Mouse (Mus musculus) embryonic facial prominence, embryonic 13.5 days (tissue): Measurements from ENCODE around the gene 1500011B03Rik. TPM values are rescaled to one million over a fixed set of nuclear protein-coding genes. Genes with fewer than 3 reads are reported as not detected.
A peak's percentile ranks its signal among the peaks of the same experiment; 100 is the strongest.
"Not testable (repeated sequence)": the region's sequence is repeated elsewhere in the genome, so short reads cannot be mapped to it uniquely, and the experiment has no call there.

Experiments
- ATAC-seq: fragments of 200-750 bp; cut with Nextera tagmentation; 2 replicates; pipeline ENCODE4 v1.8.0; 2017; ENCODE audit warnings: low read depth; ENCODE audit not compliant: insufficient number of reproducible peaks, insufficient read depth, low FRiP score, low TSS enrichment
- H3K27ac ChIP-seq: fragments of 300-500 bp; sonication (generic); 2 replicates; pipeline ENCODE4 v1.5.1; 2015; ENCODE audit warnings: moderate library complexity, mild to moderate bottlenecking, inconsistent platforms
- H3K27me3 ChIP-seq: fragments of 300-500 bp; sonication (generic); 2 replicates; pipeline ENCODE4 v1.6.1; 2015; ENCODE audit warnings: mild to moderate bottlenecking, inconsistent platforms
- H3K36me3 ChIP-seq: fragments of 300-500 bp; sonication (generic); 2 replicates; pipeline ENCODE4 v1.6.1; 2015; ENCODE audit warnings: mild to moderate bottlenecking, inconsistent platforms
- H3K4me1 ChIP-seq: fragments of 300-500 bp; sonication (generic); 2 replicates; pipeline ENCODE4 v1.6.1; 2015; ENCODE audit warnings: inconsistent platforms
- H3K4me2 ChIP-seq: fragments of 300-500 bp; sonication (generic); 2 replicates; pipeline ENCODE4 v1.6.1; 2015; ENCODE audit warnings: moderate library complexity, mild to moderate bottlenecking, inconsistent platforms
- H3K4me3 ChIP-seq: fragments of 300-500 bp; sonication (generic); 2 replicates; pipeline ENCODE4 v1.5.1; 2015; ENCODE audit warnings: mild to moderate bottlenecking, inconsistent platforms
- H3K9ac ChIP-seq: fragments of 300-500 bp; sonication (generic); 2 replicates; pipeline ENCODE4 v1.6.1; 2015; ENCODE audit warnings: mild to moderate bottlenecking, inconsistent platforms
- H3K9me3 ChIP-seq: fragments of 300-500 bp; sonication (generic); 2 replicates; pipeline ENCODE4 v1.6.1; 2016; ENCODE audit warnings: inconsistent platforms
- WGBS: fragments of 180-500 bp; shearing (Covaris S2); methylation state at CpG from one replicate; pipeline ENCODE4 v1.1.7; 2015; ENCODE audit warnings: mixed read lengths; 5-methylcytosine and 5-hydroxymethylcytosine counted together
- polyA plus RNA-seq: library from polyadenylated mRNA; unstranded; fragments of >200 nt; fragmentation: Nextera tagmentation; extraction: Ambion mirVana; gene quantifications from 2 replicates; pipeline ENCODE4 v1.2.1, GENCODE M21; 2015

Gene 1500011B03Rik
- polyA plus RNA-seq, 1 experiment from 2014 or later: 103 TPM

- WGBS: 57% methylated on average over 5 of the region's 5 CpGs
- ATAC-seq, H3K36me3 ChIP-seq, H3K9me3 ChIP-seq, H3K9ac ChIP-seq, H3K4me3 ChIP-seq, H3K27ac ChIP-seq, H3K27me3 ChIP-seq, H3K4me2 ChIP-seq: not testable (repeated sequence)
- peaks cover 22% of the 10 kb centered on the region for H3K4me1 ChIP-seq
These were observed 17.2 kb upstream of the 1500011B03Rik start for GRCm38 (mm10) chr5:114840481-114840880.

- 58% methylated on average over 12 of the region's 12 CpGs for WGBS
- Histone ChIP-seq H3K36me3 (no peaks in the 10 kb centered on the region), H3K27ac (no peak overlapping the region), H3K4me1 (peaks cover 4% of the 10 kb centered on the region), H3K9me3 (no peaks in the 10 kb centered on the region), H3K4me3 (no peak overlapping the region), H3K27me3 (no peaks in the 10 kb centered on the region), H3K4me2 (no peak overlapping the region), H3K9ac (no peak overlapping the region)
- no peak for ATAC-seq
These were observed 13.6 kb upstream of the 1500011B03Rik start for GRCm38 (mm10) chr5:114836886-114837285.

- 66% methylated on average over 3 of the region's 3 CpGs for WGBS
- no peaks in the 10 kb centered on the region for H3K9me3 ChIP-seq
- no peak overlapping the region for H3K9ac ChIP-seq
- no peak for ATAC-seq
- H3K4me1 ChIP-seq: 0 out of 2 replicates have a peak, but pooled peaks cover 8% of the 10 kb centered on the region
- H3K4me2 ChIP-seq: no peak overlapping the region
- no peak overlapping the region for H3K4me3 ChIP-seq
- no peaks in the 10 kb centered on the region for H3K27me3 ChIP-seq
- H3K36me3 ChIP-seq: no peaks in the 10 kb centered on the region
- no peak overlapping the region for H3K27ac ChIP-seq
These were observed 6.5 kb upstream of the 1500011B03Rik start for GRCm38 (mm10) chr5:114829740-114830139.

- H3K9ac ChIP-seq: no peak overlapping the region
- ATAC-seq: no peak
- H3K4me3 ChIP-seq: no peak overlapping the region
- H3K27ac ChIP-seq: no peak overlapping the region
- WGBS: 88% methylated on average over 12 of the region's 12 CpGs
- H3K4me1 ChIP-seq: 0 out of 2 replicates have a peak, but pooled peaks cover 8% of the 10 kb centered on the region
- H3K36me3 ChIP-seq: no peaks in the 10 kb centered on the region
- no peak overlapping the region for H3K4me2 ChIP-seq
- H3K9me3 ChIP-seq: no peaks in the 10 kb centered on the region
- H3K27me3 ChIP-seq: no peaks in the 10 kb centered on the region
These were observed 4.2 kb upstream of the 1500011B03Rik start for GRCm38 (mm10) chr5:114827427-114827826.

- 0 out of 2 replicates have a peak, but pooled peaks cover 8% of the 10 kb centered on the region for H3K4me1 ChIP-seq
- peaks cover 10% of the 10 kb centered on the region for H3K36me3 ChIP-seq
- H3K4me2 ChIP-seq: peak overlapping the region; percentile 70
- H3K4me3 ChIP-seq: peak overlapping the region; percentile 45
- peak; percentile 73 for ATAC-seq
- H3K27ac ChIP-seq: 0 out of 2 replicates have a peak overlapping the region, but pooled peaks have one; percentile 44
- 0 out of 2 replicates have a peak, but pooled peaks cover 5% of the 10 kb centered on the region for H3K9me3 ChIP-seq
- 11% methylated on average over 27 of the region's 27 CpGs for WGBS
- no peaks in the 10 kb centered on the region for H3K27me3 ChIP-seq
- H3K9ac ChIP-seq: peak overlapping the region; percentile 67
These were observed 2.9 kb upstream of the 1500011B03Rik start for GRCm38 (mm10) chr5:114825978-114826691.

GRCm38 (mm10) chr5:114824197-114824596, 929 bp upstream of the 1500011B03Rik start:
- 18% methylated on average over 9 of the region's 9 CpGs for WGBS
- Histone ChIP-seq H3K4me3 (peak overlapping the region; percentile 13; the same call in 1 of the 2 replicates), H3K27me3 (no peaks in the 10 kb centered on the region)

GRCm38 (mm10) chr5:114818124-114818523, 5.1 kb downstream of the 1500011B03Rik start:
- Histone ChIP-seq H3K27ac (no peak overlapping the region), H3K36me3 (peaks cover 31% of the 10 kb centered on the region), H3K4me1 (no peaks in the 10 kb centered on the region), H3K4me2 (no peak overlapping the region), H3K27me3 (no peaks in the 10 kb centered on the region), H3K9ac (no peak overlapping the region), H3K4me3 (no peak overlapping the region), H3K9me3 (peaks cover 9% of the 10 kb centered on the region; the same call in 1 of the 2 replicates)
- ATAC-seq: no peak
- WGBS: 77% methylated on average over 11 of the region's 11 CpGs

More at GRCm38 (mm10) chr5:114824197-114824596, 929 bp upstream of the 1500011B03Rik start:
- 0 out of 2 replicates have a peak, but pooled peaks cover 5% of the 10 kb centered on the region for H3K9me3 ChIP-seq
- ATAC-seq: no peak
- no peak overlapping the region for H3K9ac ChIP-seq
- H3K4me2 ChIP-seq: no peak overlapping the region; the same call in 1 of the 2 replicates
- no peak overlapping the region for H3K27ac ChIP-seq
- 0 out of 2 replicates have a peak, but pooled peaks cover 8% of the 10 kb centered on the region for H3K4me1 ChIP-seq
- H3K36me3 ChIP-seq: peaks cover 18% of the 10 kb centered on the region

GRCm38 (mm10) chr5:114816599-114816998, 6.7 kb downstream of the 1500011B03Rik start:
- H3K4me2 ChIP-seq: no peak overlapping the region
- peaks cover 29% of the 10 kb centered on the region for H3K36me3 ChIP-seq
- peaks cover 6% of the 10 kb centered on the region; the same call in 1 of the 2 replicates for H3K9me3 ChIP-seq
- 50% methylated on average over 6 of the region's 6 CpGs for WGBS
- H3K4me3 ChIP-seq: no peak overlapping the region
- H3K27ac ChIP-seq: no peak overlapping the region
- no peaks in the 10 kb centered on the region for H3K27me3 ChIP-seq
- ATAC-seq: no peak
- no peak overlapping the region for H3K9ac ChIP-seq
- peaks cover 11% of the 10 kb centered on the region; the same call in 1 of the 2 replicates for H3K4me1 ChIP-seq

- H3K27me3 ChIP-seq: no peaks in the 10 kb centered on the region
- peak; percentile 88 for ATAC-seq
- H3K4me1 ChIP-seq: peaks cover 11% of the 10 kb centered on the region; the same call in 1 of the 2 replicates
- H3K36me3 ChIP-seq: peaks cover 42% of the 10 kb centered on the region
- under 1% methylated on average over 50 of the region's 50 CpGs for WGBS
- peak overlapping the region; percentile 62 for H3K4me2 ChIP-seq
- H3K27ac ChIP-seq: peak overlapping the region; percentile 92
- H3K4me3 ChIP-seq: peak overlapping the region; percentile 92
- H3K9ac ChIP-seq: peak overlapping the region; percentile 86
- peaks cover 4% of the 10 kb centered on the region; the same call in 1 of the 2 replicates for H3K9me3 ChIP-seq
These were observed 9.6 kb downstream of the 1500011B03Rik start for GRCm38 (mm10) chr5:114813525-114814181.

GRCm38 (mm10) chr5:114809826-114810225, 13.4 kb downstream of the 1500011B03Rik start:
- no peak overlapping the region for H3K9ac ChIP-seq
- H3K27ac ChIP-seq: 0 out of 2 replicates have a peak overlapping the region, but pooled peaks have one; percentile 16
- 91% methylated on average over 5 of the region's 5 CpGs for WGBS
- H3K4me1 ChIP-seq: peaks cover 40% of the 10 kb centered on the region
- H3K4me3 ChIP-seq: no peak overlapping the region
- H3K4me2 ChIP-seq: no peak overlapping the region
- H3K36me3 ChIP-seq: peaks cover 57% of the 10 kb centered on the region
- no peaks in the 10 kb centered on the region for H3K27me3 ChIP-seq
- ATAC-seq: no peak
- H3K9me3 ChIP-seq: no peaks in the 10 kb centered on the region

GRCm38 (mm10) chr5:114809181-114809756, 14.0 kb downstream of the 1500011B03Rik start:
- H3K27me3 ChIP-seq: no peaks in the 10 kb centered on the region
- no peak for ATAC-seq
- WGBS: 79% methylated on average over 10 of the region's 10 CpGs
- H3K9me3 ChIP-seq: no peaks in the 10 kb centered on the region
- peaks cover 40% of the 10 kb centered on the region for H3K4me1 ChIP-seq
- H3K36me3 ChIP-seq: peaks cover 63% of the 10 kb centered on the region
- no peak overlapping the region for H3K9ac ChIP-seq
- no peak overlapping the region for H3K4me2 ChIP-seq
- H3K27ac ChIP-seq: 0 out of 2 replicates have a peak overlapping the region, but pooled peaks have one; percentile 16
- H3K4me3 ChIP-seq: no peak overlapping the region
